Mouse (Mus musculus): ENCODE data around the gene Ntrk3.

- TF ChIP-seq CTCF (IDR thresholded peaks at IDR 0.05; ENCODE audit: low read depth) (no peak), EP300 (optimal IDR thresholded peaks at IDR 0.05) (no peak)
Observed at GRCm38 (mm10) chr7:78753752-78754457, 16.1 kb upstream of the Ntrk3 start.
